Mouse (Mus musculus): ENCODE data around the gene Sema7a. TPM values are rescaled to one million over a fixed set of nuclear protein-coding genes. Genes with fewer than 3 reads are reported as not detected.

Sema7a gene
- polyA plus RNA-seq, 1 experiment = 0.04 TPM

GRCm38 (mm10) chr9:57935683-57936437 is 4.1 kb upstream of the Sema7a start:
- H3K4me3 ChIP-seq (replicated peaks) = no peak overlapping the region
- H3K9me3 ChIP-seq (ENCODE audit: control insufficient read depth, low read length) = no peaks in the 10 kb centered on the region; the same call in 1 of the 2 replicates
- TF ChIP-seq TAL1 (IDR thresholded peaks at IDR 0.05; ENCODE audit: low read length) (no peak), GATA1 (IDR thresholded peaks at IDR 0.05; ENCODE audit: low read length) (no peak)
- H3K36me3 ChIP-seq (ENCODE audit: control insufficient read depth) = no peaks in the 10 kb centered on the region
- peaks cover 43% of the 10 kb centered on the region for H3K27me3 ChIP-seq (ENCODE audit: control insufficient read depth)
- H3K4me1 ChIP-seq (ENCODE audit: control insufficient read depth) = peaks cover 3% of the 10 kb centered on the region; the same call in 1 of the 2 replicates

- H3K4me3 ChIP-seq (replicated peaks) = no peak overlapping the region
- TF ChIP-seq TAL1 (IDR thresholded peaks at IDR 0.05; ENCODE audit: low read length) = no peak
- TF ChIP-seq GATA1 (IDR thresholded peaks at IDR 0.05; ENCODE audit: low read length) = no peak
- H3K4me1 ChIP-seq (ENCODE audit: control insufficient read depth) = peaks cover 3% of the 10 kb centered on the region; the same call in 1 of the 2 replicates
- H3K9me3 ChIP-seq (ENCODE audit: control insufficient read depth, low read length) = no peaks in the 10 kb centered on the region; the same call in 1 of the 2 replicates
- H3K36me3 ChIP-seq (ENCODE audit: control insufficient read depth) = no peaks in the 10 kb centered on the region
- H3K27me3 ChIP-seq (ENCODE audit: control insufficient read depth) = peaks cover 56% of the 10 kb centered on the region
These were observed 2.7 kb upstream of the Sema7a start for GRCm38 (mm10) chr9:57937171-57937570.

DNA sequence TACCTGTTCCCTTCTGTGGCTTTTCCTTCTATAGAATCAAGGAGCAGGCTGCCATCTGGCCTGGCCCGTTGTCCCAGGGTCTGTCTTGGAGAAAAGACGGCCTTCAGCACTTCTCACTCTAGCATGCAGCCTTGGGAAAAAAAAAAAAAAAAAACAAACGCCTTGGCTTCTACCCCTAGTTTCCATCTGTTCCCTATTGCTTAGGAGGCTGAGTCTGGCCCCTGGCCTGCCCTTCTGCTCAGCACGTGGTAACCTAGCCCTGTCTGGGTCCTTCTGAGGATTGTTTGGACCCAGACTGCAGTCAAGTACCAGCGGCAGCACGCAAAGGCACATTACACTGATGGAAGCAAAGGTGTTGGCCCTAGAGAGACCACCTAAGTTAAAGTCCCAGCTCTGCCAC is 2.3 kb upstream of the Sema7a start:
- Histone ChIP-seq H3K4me3 (replicated peaks) (no peak overlapping the region), H3K27me3 (ENCODE audit: control insufficient read depth) (peaks cover 60% of the 10 kb centered on the region), H3K4me1 (ENCODE audit: control insufficient read depth) (peaks cover 3% of the 10 kb centered on the region; the same call in 1 of the 2 replicates), H3K36me3 (ENCODE audit: control insufficient read depth) (no peaks in the 10 kb centered on the region), H3K9me3 (ENCODE audit: control insufficient read depth, low read length) (no peaks in the 10 kb centered on the region; the same call in 1 of the 2 replicates)
- no peak for TF ChIP-seq GATA1 (IDR thresholded peaks at IDR 0.05; ENCODE audit: low read length)
- TF ChIP-seq TAL1 (IDR thresholded peaks at IDR 0.05; ENCODE audit: low read length) = no peak

DNA sequence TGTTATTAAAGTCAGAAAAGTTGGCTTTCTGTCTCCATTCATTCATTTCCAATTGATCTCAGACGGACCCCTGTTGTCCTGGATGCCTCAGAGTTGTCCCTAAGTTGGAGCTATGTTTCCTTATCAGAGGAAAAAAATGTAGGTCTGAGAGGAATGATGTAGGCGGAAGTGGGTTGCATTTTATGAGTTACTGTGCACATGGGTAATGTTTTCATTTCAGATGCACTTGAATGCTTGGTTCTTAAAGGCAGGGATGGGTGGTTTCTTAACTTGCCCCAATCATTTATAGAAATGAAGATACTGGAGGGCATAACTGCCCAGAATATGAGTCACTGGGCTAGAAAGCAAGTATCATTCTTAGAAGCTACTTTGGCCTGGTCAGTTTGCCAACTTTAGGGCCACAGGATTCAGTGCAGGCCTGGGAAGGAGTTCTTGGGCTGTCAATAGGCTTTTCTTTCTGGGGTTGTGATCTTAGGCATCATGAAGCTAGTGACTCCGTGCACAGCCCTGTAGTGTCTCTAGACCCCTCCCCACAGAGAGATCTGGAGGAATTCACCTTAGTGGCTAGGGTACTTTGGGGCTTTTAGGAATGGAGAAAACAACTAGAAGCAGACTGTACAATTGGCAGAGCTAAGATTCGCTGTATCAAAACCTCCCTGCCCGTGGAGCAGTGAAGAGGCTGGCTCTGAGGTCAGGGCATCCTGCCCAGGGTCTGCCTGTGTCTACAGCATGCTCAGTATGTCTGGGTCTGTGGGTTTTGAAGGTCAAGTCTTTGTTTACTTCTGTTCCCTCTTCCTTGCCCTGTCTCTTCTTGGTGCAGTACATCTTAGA is 1.5 kb upstream of the Sema7a start:
- Histone ChIP-seq H3K36me3 (ENCODE audit: control insufficient read depth) (no peaks in the 10 kb centered on the region), H3K4me1 (ENCODE audit: control insufficient read depth) (peaks cover 3% of the 10 kb centered on the region; the same call in 1 of the 2 replicates), H3K27me3 (ENCODE audit: control insufficient read depth) (peaks cover 68% of the 10 kb centered on the region), H3K4me3 (replicated peaks) (no peak overlapping the region), H3K9me3 (ENCODE audit: control insufficient read depth, low read length) (no peaks in the 10 kb centered on the region; the same call in 1 of the 2 replicates)
- TF ChIP-seq GATA1 (IDR thresholded peaks at IDR 0.05; ENCODE audit: low read length) (no peak), TAL1 (IDR thresholded peaks at IDR 0.05; ENCODE audit: low read length) (no peak)

DNA sequence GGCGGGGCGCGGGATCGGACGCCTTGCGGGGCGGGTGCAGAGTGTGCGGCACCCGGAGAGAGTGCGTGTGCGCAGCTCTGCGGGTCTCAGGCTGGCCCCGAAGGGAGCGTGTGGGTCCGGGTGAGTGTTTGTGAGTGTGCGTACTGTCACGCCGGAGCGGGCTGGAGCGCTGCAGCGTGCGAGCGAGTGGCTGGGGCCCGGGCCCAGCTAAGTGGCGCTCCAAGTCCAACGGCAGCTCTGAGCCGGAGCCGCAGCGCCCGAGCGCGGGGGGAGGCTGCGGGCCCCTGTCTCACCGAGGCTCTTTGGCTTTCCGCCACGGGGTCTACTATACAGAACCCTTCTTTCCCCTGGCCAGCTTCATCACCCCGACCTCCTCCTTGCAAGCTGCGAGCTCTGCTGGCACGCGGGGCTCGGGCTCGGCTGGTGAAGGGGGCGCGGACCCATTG is 460 bp downstream of the Sema7a start:
- Histone ChIP-seq H3K4me1 (ENCODE audit: control insufficient read depth) (peaks cover 3% of the 10 kb centered on the region; the same call in 1 of the 2 replicates), H3K27me3 (ENCODE audit: control insufficient read depth) (peaks cover 84% of the 10 kb centered on the region), H3K4me3 (replicated peaks) (peak overlapping the region; percentile 34), H3K36me3 (ENCODE audit: control insufficient read depth) (no peaks in the 10 kb centered on the region), H3K9me3 (ENCODE audit: control insufficient read depth, low read length) (no peaks in the 10 kb centered on the region; the same call in 1 of the 2 replicates)
- no peak for TF ChIP-seq GATA1 (IDR thresholded peaks at IDR 0.05; ENCODE audit: low read length)
- no peak for TF ChIP-seq TAL1 (IDR thresholded peaks at IDR 0.05; ENCODE audit: low read length)

- Histone ChIP-seq H3K27me3 (ENCODE audit: control insufficient read depth) (peaks cover 90% of the 10 kb centered on the region), H3K36me3 (ENCODE audit: control insufficient read depth) (no peaks in the 10 kb centered on the region), H3K4me1 (ENCODE audit: control insufficient read depth) (peaks cover 3% of the 10 kb centered on the region; the same call in 1 of the 2 replicates), H3K4me3 (replicated peaks) (no peak overlapping the region), H3K9me3 (ENCODE audit: control insufficient read depth, low read length) (no peaks in the 10 kb centered on the region; the same call in 1 of the 2 replicates)
- TF ChIP-seq TAL1 (IDR thresholded peaks at IDR 0.05; ENCODE audit: low read length) = no peak
- no peak for TF ChIP-seq GATA1 (IDR thresholded peaks at IDR 0.05; ENCODE audit: low read length)
These were observed 1.1 kb downstream of the Sema7a start for GRCm38 (mm10) chr9:57940861-57941638.

GRCm38 (mm10) chr9:57942039-57942438 is 2.1 kb downstream of the Sema7a start:
- peaks cover 3% of the 10 kb centered on the region; the same call in 1 of the 2 replicates for H3K4me1 ChIP-seq (ENCODE audit: control insufficient read depth)
- H3K4me3 ChIP-seq (replicated peaks) = no peak overlapping the region
- peaks cover 93% of the 10 kb centered on the region for H3K27me3 ChIP-seq (ENCODE audit: control insufficient read depth)

GRCm38 (mm10) chr9:57943067-57943466 is 3.2 kb downstream of the Sema7a start:
- TF ChIP-seq TAL1 (IDR thresholded peaks at IDR 0.05; ENCODE audit: low read length) (no peak), GATA1 (IDR thresholded peaks at IDR 0.05; ENCODE audit: low read length) (no peak)
- peaks cover 83% of the 10 kb centered on the region for H3K27me3 ChIP-seq (ENCODE audit: control insufficient read depth)
- H3K9me3 ChIP-seq (ENCODE audit: control insufficient read depth, low read length) = no peaks in the 10 kb centered on the region; the same call in 1 of the 2 replicates
- H3K36me3 ChIP-seq (ENCODE audit: control insufficient read depth) = no peaks in the 10 kb centered on the region
- peaks cover 3% of the 10 kb centered on the region; the same call in 1 of the 2 replicates for H3K4me1 ChIP-seq (ENCODE audit: control insufficient read depth)
- no peak overlapping the region for H3K4me3 ChIP-seq (replicated peaks)

More at GRCm38 (mm10) chr9:57942039-57942438, 2.1 kb downstream of the Sema7a start:
- TF ChIP-seq GATA1 (IDR thresholded peaks at IDR 0.05; ENCODE audit: low read length) (no peak), TAL1 (IDR thresholded peaks at IDR 0.05; ENCODE audit: low read length) (no peak)
- no peaks in the 10 kb centered on the region for H3K36me3 ChIP-seq (ENCODE audit: control insufficient read depth)
- H3K9me3 ChIP-seq (ENCODE audit: control insufficient read depth, low read length) = no peaks in the 10 kb centered on the region; the same call in 1 of the 2 replicates
